In the genomic region with DNA sequence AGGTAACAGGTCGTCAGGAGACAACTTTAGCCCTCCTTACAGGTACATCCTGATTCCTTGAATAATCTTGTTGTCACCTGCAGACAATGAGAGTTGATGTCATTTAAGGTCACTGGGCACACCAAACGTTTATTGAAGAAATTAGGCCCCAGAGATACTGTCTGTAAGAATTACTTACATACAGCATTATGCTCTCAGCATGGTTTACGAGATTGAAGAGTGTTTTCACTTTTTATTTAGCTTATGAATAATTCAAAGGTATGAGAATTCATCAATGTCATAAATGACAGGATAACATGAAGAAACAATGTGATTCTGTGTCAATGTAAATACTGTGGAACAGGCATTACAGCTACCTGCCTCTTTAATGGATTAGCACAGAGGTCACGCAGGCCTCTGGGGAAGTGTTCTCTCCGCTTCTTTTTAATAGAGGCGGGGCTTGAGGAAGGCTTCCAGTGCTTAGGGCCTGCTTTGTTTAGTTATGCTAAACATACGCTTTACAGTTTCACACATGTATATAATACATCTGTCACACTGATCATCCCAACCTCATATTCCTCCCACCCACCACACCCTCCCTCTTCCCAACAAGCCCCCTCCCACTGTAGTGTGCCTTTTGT, we compare ENCODE assay signal across 17 mouse cellular contexts. TPM values are rescaled to one million over a fixed set of nuclear protein-coding genes. Genes with fewer than 3 reads are reported as not detected.
DNase-seq lines count a peak whose midpoint lies in the region; ATAC-seq and TF ChIP-seq lines count a peak whose summit lies in the region.
"Had no signal": no experiment of that assay in that cellular context is flagged by ENCODE, and none has a peak within 500 bp of the region (broad histone marks: within the 10 kb centered on the region; RNA-seq: fewer than 3 reads in every experiment).

No protein-coding gene starts in this region.

- peak; percentile 66 for ATAC-seq in midbrain, embryonic 12.5 days (ENCODE audit: low FRiP score, low read depth)
- no peak for ATAC-seq in midbrain, postnatal 0 days (ENCODE audit: low FRiP score)
- ATAC-seq in forebrain, postnatal 0 days = peak; percentile 50; the same call in 1 of the 2 replicates
- peak; percentile 25; the same call in 1 of the 2 replicates for ATAC-seq in midbrain, embryonic 16.5 days
- no peak for ATAC-seq in heart, embryonic 12.5 days (ENCODE audit: insufficient number of reproducible peaks, low FRiP score)
- ATAC-seq: lung, postnatal 0 days had no signal

- H3K4me3 ChIP-seq in midbrain, embryonic 12.5 days = no peak overlapping the region
- no peak overlapping the region for H3K4me3 ChIP-seq in midbrain, postnatal 0 days (ENCODE audit: low read depth, low read length)
- H3K4me3 ChIP-seq in forebrain, postnatal 0 days (ENCODE audit: low read depth, low read length) = no peak overlapping the region
- no peak overlapping the region for H3K4me3 ChIP-seq in midbrain, embryonic 16.5 days (ENCODE audit: low read depth, low read length)
- H3K4me3 ChIP-seq in heart, embryonic 12.5 days = no peak overlapping the region
- H3K4me3 ChIP-seq: embryonic facial prominence, embryonic 13.5 days; gastrocnemius, adult 2 months; liver, embryonic 13.5 days; myocyte had no signal

- no peaks in the 10 kb centered on the region for H3K9me3 ChIP-seq in midbrain, embryonic 12.5 days
- H3K9me3 ChIP-seq in midbrain, postnatal 0 days (ENCODE audit: low read length) = no peaks in the 10 kb centered on the region
- no peaks in the 10 kb centered on the region for H3K9me3 ChIP-seq in forebrain, postnatal 0 days (ENCODE audit: low read length)
- H3K9me3 ChIP-seq in midbrain, embryonic 16.5 days (replicated peaks; ENCODE audit: control insufficient read depth, low read length, poor library complexity, severe bottlenecking) = no peaks in the 10 kb centered on the region
- no peaks in the 10 kb centered on the region for H3K9me3 ChIP-seq in heart, embryonic 12.5 days (replicated peaks)
- H3K9me3 ChIP-seq: embryonic facial prominence, embryonic 13.5 days; G1E; liver, embryonic 13.5 days had no signal

- no peak for TF ChIP-seq CTCF in midbrain, postnatal 0 days (IDR thresholded peaks at IDR 0.05)
- TF ChIP-seq CTCF in brain, embryonic 14.5 days (IDR thresholded peaks at IDR 0.05; ENCODE audit: borderline replicate concordance, extremely low read depth, insufficient read depth, insufficient read length) = no peak
- no peak for TF ChIP-seq CTCF in forebrain, postnatal 0 days (IDR thresholded peaks at IDR 0.05; ENCODE audit: low read depth)

- no peaks in the 10 kb centered on the region for H3K27me3 ChIP-seq in midbrain, embryonic 12.5 days
- no peaks in the 10 kb centered on the region for H3K27me3 ChIP-seq in midbrain, postnatal 0 days (ENCODE audit: insufficient read depth, low read length)
- no peaks in the 10 kb centered on the region for H3K27me3 ChIP-seq in forebrain, postnatal 0 days (ENCODE audit: insufficient read depth, low read length)
- H3K27me3 ChIP-seq in midbrain, embryonic 16.5 days (ENCODE audit: control insufficient read depth, insufficient read depth, low read depth, low read length) = no peaks in the 10 kb centered on the region
- no peaks in the 10 kb centered on the region for H3K27me3 ChIP-seq in heart, embryonic 12.5 days (replicated peaks)
- H3K27me3 ChIP-seq: embryonic facial prominence, embryonic 13.5 days; liver, embryonic 13.5 days had no signal

- intact Hi-C loops in left cerebral cortex, postnatal 14 days (cut with DNase I) = no loop called here

- no peak overlapping the region for H3K27ac ChIP-seq in midbrain, embryonic 12.5 days (replicated peaks)
- H3K27ac ChIP-seq in midbrain, postnatal 0 days (ENCODE audit: low read depth, low read length) = no peak overlapping the region
- no peak overlapping the region for H3K27ac ChIP-seq in forebrain, postnatal 0 days (ENCODE audit: low read depth, low read length)
- H3K27ac ChIP-seq in midbrain, embryonic 16.5 days (ENCODE audit: low read length) = no peak overlapping the region; the same call in 1 of the 2 replicates
- no peak overlapping the region for H3K27ac ChIP-seq in heart, embryonic 12.5 days (ENCODE audit: poor library complexity, severe bottlenecking)
- H3K27ac ChIP-seq: embryonic facial prominence, embryonic 13.5 days; gastrocnemius, adult 2 months; liver, embryonic 13.5 days had no signal

- no peak for DNase-seq in midbrain, postnatal 0 days (ENCODE audit: low spot score)
- peak; percentile 51 for DNase-seq in brain, embryonic 14.5 days (ENCODE audit: low read depth)
- no peak for DNase-seq in forebrain, postnatal 0 days
- DNase-seq in left cerebral cortex, postnatal 14 days (ENCODE audit: low spot score in 2 of 2) = no peak
- DNase-seq: cerebellum, adult 18-20 months; gastrocnemius, adult 2 months; kidney, adult 18-20 months; liver, embryonic 13.5 days; right cerebral cortex, adult 18-20 months; thymus, adult 2 months had no signal

- 63% methylated on average over 7 of the region's 7 CpGs for WGBS in midbrain, embryonic 12.5 days
- 51% methylated on average over 7 of the region's 7 CpGs for WGBS in midbrain, postnatal 0 days
- 48% methylated on average over 7 of the region's 7 CpGs for WGBS in forebrain, postnatal 0 days
- 42% methylated on average over 7 of the region's 7 CpGs for WGBS in midbrain, embryonic 16.5 days
- WGBS in heart, embryonic 12.5 days = 77% methylated on average over 7 of the region's 7 CpGs

- H3K36me3 ChIP-seq in midbrain, embryonic 12.5 days = no peaks in the 10 kb centered on the region
- H3K36me3 ChIP-seq in midbrain, postnatal 0 days (ENCODE audit: insufficient read depth, low read length) = no peaks in the 10 kb centered on the region
- H3K36me3 ChIP-seq in forebrain, postnatal 0 days (ENCODE audit: insufficient read depth) = no peaks in the 10 kb centered on the region
- H3K36me3 ChIP-seq in midbrain, embryonic 16.5 days (ENCODE audit: control insufficient read depth, insufficient read depth, low read length) = no peaks in the 10 kb centered on the region
- H3K36me3 ChIP-seq in heart, embryonic 12.5 days = no peaks in the 10 kb centered on the region
- H3K36me3 ChIP-seq: embryonic facial prominence, embryonic 13.5 days; liver, embryonic 13.5 days had no signal

- H3K4me2 ChIP-seq in midbrain, embryonic 12.5 days (replicated peaks) = no peak overlapping the region
- H3K4me2 ChIP-seq in midbrain, postnatal 0 days (ENCODE audit: low read depth, low read length, poor library complexity, severe bottlenecking) = no peak overlapping the region
- no peak overlapping the region for H3K4me2 ChIP-seq in forebrain, postnatal 0 days (ENCODE audit: low read depth)
- no peak overlapping the region for H3K4me2 ChIP-seq in midbrain, embryonic 16.5 days (ENCODE audit: low read length)
- H3K4me2 ChIP-seq in heart, embryonic 12.5 days = no peak overlapping the region
- H3K4me2 ChIP-seq: embryonic facial prominence, embryonic 13.5 days; liver, embryonic 13.5 days had no signal

- TF ChIP-seq POLR2A in brain, embryonic 14.5 days (IDR thresholded peaks at IDR 0.05; ENCODE audit: borderline replicate concordance, extremely low read depth, insufficient read depth, insufficient read length, poor library complexity, severe bottlenecking) = no peak

- peaks cover 6% of the 10 kb centered on the region for H3K4me1 ChIP-seq in midbrain, embryonic 12.5 days
- no peaks in the 10 kb centered on the region; the same call in 1 of the 2 replicates for H3K4me1 ChIP-seq in midbrain, postnatal 0 days (ENCODE audit: insufficient read depth, low read length)
- H3K4me1 ChIP-seq in forebrain, postnatal 0 days (ENCODE audit: insufficient read depth) = peaks cover 5% of the 10 kb centered on the region; the same call in 1 of the 2 replicates
- peaks cover 8% of the 10 kb centered on the region; the same call in 1 of the 2 replicates for H3K4me1 ChIP-seq in midbrain, embryonic 16.5 days (ENCODE audit: control insufficient read depth, insufficient read depth, low read length)
- H3K4me1 ChIP-seq in heart, embryonic 12.5 days (replicated peaks) = peaks cover 27% of the 10 kb centered on the region
- H3K4me1 ChIP-seq: liver, embryonic 13.5 days had no signal

- no peak overlapping the region for H3K9ac ChIP-seq in midbrain, embryonic 12.5 days (replicated peaks)
- H3K9ac ChIP-seq in midbrain, postnatal 0 days (replicated peaks; ENCODE audit: low read length, poor library complexity, severe bottlenecking) = no peak overlapping the region
- no peak overlapping the region for H3K9ac ChIP-seq in forebrain, postnatal 0 days
- H3K9ac ChIP-seq in midbrain, embryonic 16.5 days (ENCODE audit: low read depth, low read length) = no peak overlapping the region
- H3K9ac ChIP-seq in heart, embryonic 12.5 days = no peak overlapping the region
- H3K9ac ChIP-seq: embryonic facial prominence, embryonic 13.5 days; liver, embryonic 13.5 days had no signal

RNA-seq across cellular contexts. Expression of a gene that starts 37.2 kb away (rescaled TPM):
- polyA plus RNA-seq in midbrain, embryonic 12.5 days (2016; fragmentation: Nextera tagmentation; extraction: Ambion mirVana) = 7.7 and 7.8 TPM in 2 replicates
- total RNA-seq in midbrain, postnatal 0 days (2014; rRNA removed) = 18.1 and 19.5 TPM in 2 replicates
- 7.1 and 8.1 TPM in 2 replicates for polyA plus RNA-seq in midbrain, postnatal 0 days (2015; fragmentation: Nextera tagmentation; extraction: Ambion mirVana)
- 6.5 and 8.8 TPM in 2 replicates for polyA plus RNA-seq in brain, embryonic 14.5 days (2012; rRNA removed)
- 11.6 and 13.9 TPM in 2 replicates for total RNA-seq in forebrain, postnatal 0 days (2014; rRNA removed)
- polyA plus RNA-seq in forebrain, postnatal 0 days (2015; fragmentation: Nextera tagmentation; extraction: Ambion mirVana) = 4.7 and 5.1 TPM in 2 replicates
- polyA plus RNA-seq in midbrain, embryonic 16.5 days (2015; fragmentation: Nextera tagmentation; extraction: Ambion mirVana) = 6.2 and 7.3 TPM in 2 replicates
- 19.8 and 22.7 TPM in 2 replicates for polyA plus RNA-seq in heart, embryonic 12.5 days (2016; fragmentation: Nextera tagmentation; extraction: Ambion mirVana)
- total RNA-seq in left cerebral cortex, postnatal 14 days (2021) = 10 to 100 TPM; 21.1 to 24.3 TPM

Comparison
In these comparisons a context has a peak if more than half of its experiments do, and no peak if none do; other contexts are left out.
1. ATAC-seq: peak in midbrain, embryonic 12.5 days (single experiment), forebrain, postnatal 0 days (single experiment) and midbrain, embryonic 16.5 days (single experiment); none in midbrain, postnatal 0 days (single experiment) and heart, embryonic 12.5 days (single experiment).